ENCODE assay signal across 7 mouse cellular contexts in the genomic region with DNA sequence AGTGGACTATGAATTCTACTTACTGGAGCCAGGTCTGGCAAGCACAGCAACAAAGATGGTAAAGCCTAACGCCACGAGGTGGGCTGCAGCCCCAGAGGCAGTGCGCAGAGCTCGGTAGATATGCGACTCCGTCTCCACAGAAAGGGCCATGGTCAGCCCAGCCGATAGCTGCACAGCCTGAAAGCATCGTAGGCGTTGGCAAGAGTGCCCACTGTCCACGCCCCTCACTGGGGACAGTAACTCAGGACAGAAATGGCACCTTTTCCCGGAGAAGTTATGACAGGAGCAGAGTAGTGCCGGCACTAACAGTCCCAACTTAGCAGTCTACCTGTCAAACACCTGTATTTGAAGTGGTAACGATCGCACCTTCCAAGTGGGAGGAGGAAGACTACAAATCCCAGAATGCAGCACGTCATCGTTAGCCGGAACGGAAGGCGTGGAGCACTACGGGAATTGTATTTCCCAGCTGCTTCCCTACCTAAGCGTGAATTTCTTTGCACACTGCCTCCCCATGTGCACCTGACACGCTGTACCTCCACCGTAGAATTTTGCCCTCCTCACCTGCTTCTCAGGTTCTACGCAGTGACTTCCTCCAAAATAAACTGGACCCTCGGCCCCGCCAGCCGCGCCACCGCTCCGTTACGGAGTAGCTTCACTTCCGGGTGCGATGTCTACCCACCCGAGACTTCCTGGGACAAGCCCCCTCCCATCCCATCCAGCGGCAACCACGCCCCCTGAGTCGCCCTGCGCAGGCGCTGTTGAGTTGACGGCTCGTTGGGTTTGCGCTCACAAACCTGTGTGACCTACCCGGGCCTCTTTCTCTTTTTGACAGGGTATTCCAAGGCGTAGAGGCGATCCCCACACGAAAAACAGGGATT. TPM values are rescaled to one million over a fixed set of nuclear protein-coding genes. Genes with fewer than 3 reads are reported as not detected.
DNase-seq lines count a peak whose midpoint lies in the region; ATAC-seq lines count a peak whose summit lies in the region.

A gene (minus strand): TSS at position 720 of the 878 bp plus-strand sequence.
A gene (plus strand): TSS at position 753 of the 878 bp plus-strand sequence.

- no peaks in the 10 kb centered on the region; the same call in none of the 2 replicates for H3K36me3 ChIP-seq in embryonic facial prominence, embryonic 11.5 days (replicated peaks; ENCODE audit: control insufficient read depth, insufficient read depth, low read depth, low read length)
- H3K36me3 ChIP-seq in limb, embryonic 11.5 days (ENCODE audit: control insufficient read depth, insufficient read depth, low read length): peaks cover 26% of the 10 kb centered on the region
- peaks cover 53% of the 10 kb centered on the region for H3K36me3 ChIP-seq in midbrain, embryonic 14.5 days (ENCODE audit: control insufficient read depth, insufficient read depth, low read length)

- peak; percentile 54 for ATAC-seq in embryonic facial prominence, embryonic 11.5 days (replicated peaks; ENCODE audit: insufficient number of reproducible peaks, low FRiP score, low TSS enrichment, low read depth)
- peak; percentile 80 for ATAC-seq in granulocyte monocyte progenitor cell, adult 5-6 weeks (replicated peaks; ENCODE audit: poor library complexity, severe bottlenecking)
- peak; percentile 80 for ATAC-seq in limb, embryonic 11.5 days (ENCODE audit: insufficient number of reproducible peaks, low FRiP score, low TSS enrichment, low read depth)
- ATAC-seq in midbrain, embryonic 14.5 days (ENCODE audit: low FRiP score, low TSS enrichment): peak; percentile 91

- peak; percentile 97 for DNase-seq in adrenal gland, postnatal 14 days
- DNase-seq in embryonic facial prominence, embryonic 11.5 days (ENCODE audit: low spot score): peak; percentile 96
- DNase-seq in kidney, adult 18-20 months: peak; percentile 98
- peak; percentile 96 for DNase-seq in limb, embryonic 11.5 days (ENCODE audit: low spot score)
- peak; percentile 97 for DNase-seq in midbrain, embryonic 14.5 days
- peak; percentile 94 to 96 for DNase-seq in spleen, adult 18-20 months

- H3K9me3 ChIP-seq in embryonic facial prominence, embryonic 11.5 days (replicated peaks; ENCODE audit: control insufficient read depth, low read length): no peaks in the 10 kb centered on the region
- no peaks in the 10 kb centered on the region for H3K9me3 ChIP-seq in limb, embryonic 11.5 days (ENCODE audit: control insufficient read depth, low read length)
- no peaks in the 10 kb centered on the region for H3K9me3 ChIP-seq in midbrain, embryonic 14.5 days (ENCODE audit: control insufficient read depth, low read length)

- WGBS in embryonic facial prominence, embryonic 11.5 days: under 1% methylated on average over 46 of the region's 46 CpGs
- WGBS in limb, embryonic 11.5 days: under 1% methylated on average over 46 of the region's 46 CpGs
- under 1% methylated on average over 46 of the region's 46 CpGs for WGBS in midbrain, embryonic 14.5 days

- no peak within 1 kb of the TSS for H3K27ac ChIP-seq in embryonic facial prominence, embryonic 11.5 days (replicated peaks; ENCODE audit: low read depth, low read length)
- no peak within 1 kb of the TSS for H3K27ac ChIP-seq in limb, embryonic 11.5 days (replicated peaks; ENCODE audit: low read depth, low read length)
- peak within 1 kb of the TSS; percentile 61 for H3K27ac ChIP-seq in midbrain, embryonic 14.5 days (replicated peaks; ENCODE audit: low read depth, low read length)

- H3K27me3 ChIP-seq in embryonic facial prominence, embryonic 11.5 days (ENCODE audit: control insufficient read depth, insufficient read depth, low read length): no peaks in the 10 kb centered on the region
- H3K27me3 ChIP-seq in limb, embryonic 11.5 days (ENCODE audit: control insufficient read depth, insufficient read depth, low read length): no peaks in the 10 kb centered on the region
- H3K27me3 ChIP-seq in midbrain, embryonic 14.5 days (ENCODE audit: control insufficient read depth, insufficient read depth, low read length): no peaks in the 10 kb centered on the region

- H3K4me1 ChIP-seq in embryonic facial prominence, embryonic 11.5 days (ENCODE audit: control insufficient read depth, insufficient read depth, low read length): peaks cover under 1% of the 10 kb centered on the region
- H3K4me1 ChIP-seq in limb, embryonic 11.5 days (ENCODE audit: control insufficient read depth, insufficient read depth, low read length): peaks cover 23% of the 10 kb centered on the region
- peaks cover 21% of the 10 kb centered on the region for H3K4me1 ChIP-seq in midbrain, embryonic 14.5 days (ENCODE audit: control insufficient read depth, insufficient read depth, low read length)

- peak within 1 kb of the TSS; percentile 80 for H3K4me2 ChIP-seq in embryonic facial prominence, embryonic 11.5 days (ENCODE audit: low read depth, low read length)
- peak within 1 kb of the TSS; percentile 94 for H3K4me2 ChIP-seq in limb, embryonic 11.5 days (ENCODE audit: low read depth, severe bottlenecking)
- peak within 1 kb of the TSS; percentile 92 for H3K4me2 ChIP-seq in midbrain, embryonic 14.5 days (ENCODE audit: low read length)

- H3K4me3 ChIP-seq in embryonic facial prominence, embryonic 11.5 days (ENCODE audit: low read depth, low read length): peak within 1 kb of the TSS; percentile 65
- H3K4me3 ChIP-seq in limb, embryonic 11.5 days (ENCODE audit: low read depth, low read length): peak within 1 kb of the TSS; percentile 53
- peak within 1 kb of the TSS; percentile 63 for H3K4me3 ChIP-seq in midbrain, embryonic 14.5 days (replicated peaks; ENCODE audit: low read depth, low read length)

- peak within 1 kb of the TSS; percentile 67 for H3K9ac ChIP-seq in embryonic facial prominence, embryonic 11.5 days (replicated peaks; ENCODE audit: low read length)
- H3K9ac ChIP-seq in limb, embryonic 11.5 days (ENCODE audit: low read length): peak within 1 kb of the TSS; percentile 64
- H3K9ac ChIP-seq in midbrain, embryonic 14.5 days (replicated peaks; ENCODE audit: low read length): peak within 1 kb of the TSS; percentile 59

RNA-seq across cellular contexts. Expression of the first gene that starts in this region (rescaled TPM):
- total RNA-seq in adrenal gland, postnatal 14 days (2021): 14.0 and 17.4 TPM in 2 replicates
- 14.3 and 18.9 TPM in 2 replicates for polyA plus RNA-seq in embryonic facial prominence, embryonic 11.5 days (2014; fragmentation: Nextera tagmentation; extraction: Ambion mirVana)
- 21.2 and 31.0 TPM in 2 replicates for total RNA-seq in granulocyte monocyte progenitor cell, adult 5-6 weeks (2014; fragmentation: Nextera tagmentation)
- 13.2 and 13.9 TPM in 2 replicates for total RNA-seq in granulocyte monocyte progenitor cell, adult 5-6 weeks (2017)
- 13.1 and 14.1 TPM in 2 replicates for polyA plus RNA-seq in limb, embryonic 11.5 days (2014; fragmentation: Nextera tagmentation; extraction: Ambion mirVana)
- polyA plus RNA-seq in midbrain, embryonic 14.5 days (2014; fragmentation: Nextera tagmentation; extraction: Ambion mirVana): 35.1 and 49.6 TPM in 2 replicates

RNA-seq across cellular contexts. Expression of the second gene that starts in this region (rescaled TPM):
- total RNA-seq in adrenal gland, postnatal 14 days (2021): 21.5 and 22.2 TPM in 2 replicates
- 39.2 and 41.9 TPM in 2 replicates for polyA plus RNA-seq in embryonic facial prominence, embryonic 11.5 days (2014; fragmentation: Nextera tagmentation; extraction: Ambion mirVana)
- 11.3 and 16.7 TPM in 2 replicates for total RNA-seq in granulocyte monocyte progenitor cell, adult 5-6 weeks (2014; fragmentation: Nextera tagmentation)
- 11.3 and 14.3 TPM in 2 replicates for total RNA-seq in granulocyte monocyte progenitor cell, adult 5-6 weeks (2017)
- 36.5 and 40.9 TPM in 2 replicates for polyA plus RNA-seq in limb, embryonic 11.5 days (2014; fragmentation: Nextera tagmentation; extraction: Ambion mirVana)
- 69.4 and 75.7 TPM in 2 replicates for polyA plus RNA-seq in midbrain, embryonic 14.5 days (2014; fragmentation: Nextera tagmentation; extraction: Ambion mirVana)
